In the genomic region with DNA sequence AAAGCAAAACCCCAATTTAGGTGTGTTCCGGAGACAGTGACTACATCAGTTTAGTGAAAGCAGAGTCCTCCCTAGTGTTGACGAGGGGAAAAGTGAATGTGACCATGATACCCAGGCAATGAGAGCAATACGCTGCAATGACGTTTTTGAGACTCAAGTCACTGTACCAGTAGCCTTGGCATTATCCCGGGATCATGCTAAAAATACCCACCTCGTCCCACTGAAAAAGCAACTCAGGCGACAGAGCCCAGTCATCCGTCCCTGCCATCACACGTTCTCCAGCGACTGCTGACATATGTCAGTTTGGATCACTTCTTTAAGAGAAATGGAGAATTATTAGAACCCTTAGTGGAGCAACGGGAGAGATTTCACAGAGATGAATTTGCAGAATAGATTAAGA, we compare ENCODE assay signal across 13 mouse cellular contexts.
"Had no signal": no experiment of that assay in that cellular context is flagged by ENCODE, and none has a peak within 500 bp of the region (broad histone marks: within the 10 kb centered on the region; RNA-seq: fewer than 3 reads in every experiment).

No protein-coding gene starts in this region.

- H3K9ac ChIP-seq: liver, embryonic 12.5 days; liver, postnatal 0 days; lung, embryonic 15.5 days; midbrain, embryonic 15.5 days; neural tube, embryonic 12.5 days had no signal

- H3K4me1 ChIP-seq: lung, embryonic 15.5 days; midbrain, embryonic 15.5 days; neural tube, embryonic 12.5 days had no signal

- H3K27ac ChIP-seq: limb, embryonic 10.5 days; liver, embryonic 12.5 days; lung, embryonic 15.5 days; macrophage; midbrain, embryonic 15.5 days; neural tube, embryonic 12.5 days had no signal

- DNase-seq: kidney, postnatal 14 days; liver, postnatal 0 days; lung, postnatal 14 days; thymus, adult 18-20 months; thymus, postnatal 25 days had no signal

- ATAC-seq: liver, embryonic 12.5 days; liver, postnatal 0 days; midbrain, embryonic 15.5 days had no signal

- H3K4me3 ChIP-seq: limb, embryonic 10.5 days; liver, embryonic 12.5 days; lung, embryonic 15.5 days; megakaryocyte, embryonic 14.5 days; midbrain, embryonic 15.5 days; neural tube, embryonic 12.5 days had no signal

- H3K9me3 ChIP-seq: limb, embryonic 10.5 days; liver, embryonic 12.5 days; lung, embryonic 15.5 days; megakaryocyte, embryonic 14.5 days; midbrain, embryonic 15.5 days; neural tube, embryonic 12.5 days had no signal

- H3K36me3 ChIP-seq: limb, embryonic 10.5 days; lung, embryonic 15.5 days; midbrain, embryonic 15.5 days; neural tube, embryonic 12.5 days had no signal

- H3K4me2 ChIP-seq: liver, embryonic 12.5 days; lung, embryonic 15.5 days; midbrain, embryonic 11.5 days; midbrain, embryonic 15.5 days; neural tube, embryonic 12.5 days had no signal

- H3K27me3 ChIP-seq: liver, embryonic 12.5 days; lung, embryonic 15.5 days; megakaryocyte, embryonic 14.5 days; midbrain, embryonic 15.5 days; neural tube, embryonic 12.5 days had no signal
